ENCODE assay signal across 32 mouse cellular contexts in the genomic region with DNA sequence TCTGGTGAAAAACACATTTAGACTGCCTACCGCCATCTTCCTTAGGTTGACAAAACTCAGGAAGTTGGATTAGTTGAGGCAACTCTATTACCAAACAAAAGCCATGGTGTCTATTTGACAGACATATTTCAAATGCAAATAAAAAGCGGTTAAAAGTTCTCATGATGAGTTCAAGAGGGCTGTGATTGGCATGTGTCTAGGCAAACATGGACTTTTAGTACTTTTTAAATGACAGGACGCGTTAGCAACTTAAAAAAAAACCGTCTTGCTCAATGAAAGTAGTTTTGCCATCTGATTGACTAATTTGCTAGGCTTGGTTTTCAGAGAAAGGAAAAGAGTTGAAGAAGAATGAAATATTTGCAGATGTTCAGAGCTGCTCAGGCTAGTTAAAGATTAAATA.
"Had no signal": no experiment of that assay in that cellular context is flagged by ENCODE, and none has a peak within 500 bp of the region (broad histone marks: within the 10 kb centered on the region; RNA-seq: fewer than 3 reads in every experiment).

No protein-coding gene starts in this region.

- H3K4me3 ChIP-seq: left cerebral cortex, adult 2 months; limb, embryonic 10.5 days; limb, embryonic 12.5 days; limb, embryonic 13.5 days; limb, embryonic 15.5 days; liver, embryonic 12.5 days; liver, embryonic 13.5 days; liver, embryonic 15.5 days; lung, embryonic 15.5 days; megakaryocyte, embryonic 14.5 days; midbrain, embryonic 10.5 days; midbrain, embryonic 12.5 days; midbrain, embryonic 13.5 days; midbrain, embryonic 15.5 days; myocyte; neural tube, embryonic 12.5 days had no signal

- H3K36me3 ChIP-seq: limb, embryonic 12.5 days; liver, embryonic 12.5 days; liver, embryonic 13.5 days; liver, embryonic 15.5 days; lung, embryonic 15.5 days; midbrain, embryonic 12.5 days; midbrain, embryonic 15.5 days; neural tube, embryonic 12.5 days had no signal

- H3K4me1 ChIP-seq: limb, embryonic 10.5 days; limb, embryonic 12.5 days; limb, embryonic 15.5 days; liver, embryonic 12.5 days; liver, embryonic 13.5 days; liver, embryonic 15.5 days; midbrain, embryonic 10.5 days; midbrain, embryonic 12.5 days; midbrain, embryonic 13.5 days; midbrain, embryonic 15.5 days; neural tube, embryonic 12.5 days had no signal

- H3K4me2 ChIP-seq: limb, embryonic 12.5 days; limb, embryonic 13.5 days; limb, embryonic 15.5 days; liver, embryonic 11.5 days; liver, embryonic 12.5 days; liver, embryonic 13.5 days; liver, embryonic 15.5 days; lung, embryonic 14.5 days; lung, embryonic 15.5 days; midbrain, embryonic 11.5 days; midbrain, embryonic 12.5 days; midbrain, embryonic 13.5 days; midbrain, embryonic 15.5 days; neural tube, embryonic 12.5 days had no signal

- H3K27me3 ChIP-seq: limb, embryonic 12.5 days; limb, embryonic 13.5 days; limb, embryonic 15.5 days; liver, embryonic 12.5 days; liver, embryonic 13.5 days; liver, embryonic 15.5 days; lung, embryonic 15.5 days; midbrain, embryonic 12.5 days; midbrain, embryonic 13.5 days; midbrain, embryonic 15.5 days; neural tube, embryonic 12.5 days had no signal

- H3K9ac ChIP-seq: limb, embryonic 12.5 days; limb, embryonic 13.5 days; limb, embryonic 15.5 days; liver, embryonic 12.5 days; liver, embryonic 13.5 days; liver, embryonic 14.5 days; liver, embryonic 15.5 days; lung, embryonic 14.5 days; lung, embryonic 15.5 days; midbrain, embryonic 12.5 days; midbrain, embryonic 13.5 days; midbrain, embryonic 15.5 days; neural tube, embryonic 12.5 days had no signal

- H3K9me3 ChIP-seq: limb, embryonic 10.5 days; limb, embryonic 12.5 days; limb, embryonic 13.5 days; limb, embryonic 15.5 days; liver, embryonic 12.5 days; liver, embryonic 13.5 days; liver, embryonic 15.5 days; lung, embryonic 15.5 days; midbrain, embryonic 10.5 days; midbrain, embryonic 12.5 days; midbrain, embryonic 13.5 days; midbrain, embryonic 15.5 days; neural tube, embryonic 12.5 days had no signal

- DNase-seq: left cerebral cortex, postnatal 4 days; liver; liver, embryonic 13.5 days; lung, adult 18-20 months; lung, adult 2 months; lung, embryonic 14.5 days; lung, postnatal 10 days; lung, postnatal 14 days; lung, postnatal 36 days; lung, postnatal 4 days; midbrain, embryonic 14.5 days had no signal

- ATAC-seq: liver, embryonic 12.5 days; lung, postnatal 0 days; midbrain, embryonic 13.5 days; midbrain, embryonic 15.5 days; midbrain, embryonic 16.5 days had no signal

- H3K27ac ChIP-seq: left cerebral cortex, adult 2 months; limb, embryonic 10.5 days; limb, embryonic 12.5 days; limb, embryonic 13.5 days; limb, embryonic 15.5 days; liver, embryonic 12.5 days; liver, embryonic 13.5 days; liver, embryonic 14.5 days; liver, embryonic 15.5 days; lung, embryonic 15.5 days; macrophage; midbrain, embryonic 10.5 days; midbrain, embryonic 12.5 days; midbrain, embryonic 13.5 days; midbrain, embryonic 15.5 days; neural tube, embryonic 12.5 days had no signal
